ENCODE assay signal across 8 mouse cellular contexts in the genomic region with DNA sequence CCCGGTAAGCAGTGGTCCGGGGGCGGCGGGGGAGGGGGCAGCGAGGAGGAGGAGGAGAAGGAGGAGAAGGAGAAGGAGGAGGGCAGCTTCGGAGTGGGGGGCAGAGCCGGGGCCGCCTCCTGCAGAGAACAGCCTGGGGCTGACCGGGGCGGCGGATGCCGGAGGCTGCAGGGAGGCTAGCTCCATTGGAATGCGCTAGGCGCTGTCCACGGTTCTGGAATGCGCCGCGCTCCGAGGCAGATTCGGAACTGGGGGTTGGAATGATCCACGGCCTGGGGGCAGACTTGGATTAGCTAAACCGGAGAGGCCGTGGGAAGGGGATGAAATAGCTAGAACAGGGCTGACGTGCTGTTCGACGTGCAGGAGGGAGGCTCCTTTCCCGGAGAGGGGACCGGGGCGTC. TPM values are rescaled to one million over a fixed set of nuclear protein-coding genes. Genes with fewer than 3 reads are reported as not detected.
DNase-seq lines count a peak whose midpoint lies in the region; ATAC-seq and TF ChIP-seq lines count a peak whose summit lies in the region.

No protein-coding gene starts in this region.

- under 1% methylated on average over 28 of the region's 29 CpGs for WGBS in forebrain, embryonic 12.5 days
- 2% methylated on average over 26 of the region's 29 CpGs for WGBS in lung, postnatal 0 days

- peaks cover 40% of the 10 kb centered on the region for H3K4me1 ChIP-seq in E14TG2a.4 (replicated peaks; ENCODE audit: low read depth, low read length)
- H3K4me1 ChIP-seq in forebrain, embryonic 12.5 days = peaks cover 70% of the 10 kb centered on the region
- H3K4me1 ChIP-seq in lung, postnatal 0 days (ENCODE audit: insufficient read depth, low read depth, low read length) = no peaks in the 10 kb centered on the region

- peak overlapping the region; percentile 81 for H3K4me3 ChIP-seq in E14TG2a.4 (replicated peaks; ENCODE audit: low read length)
- H3K4me3 ChIP-seq in forebrain, embryonic 12.5 days (replicated peaks) = peak overlapping the region; percentile 44
- no peak overlapping the region for H3K4me3 ChIP-seq in lung, postnatal 0 days (ENCODE audit: low read depth, low read length)

- peak; percentile 89 for DNase-seq in adrenal gland, postnatal 10 days
- peak; percentile 89 for DNase-seq in heart, postnatal 4 days
- DNase-seq in layer of hippocampus, adult 9-11 months = peak; percentile 42
- DNase-seq in lung, postnatal 0 days (ENCODE audit: low spot score) = peak; percentile 74
- peak; percentile 80 for DNase-seq in retina, embryonic 14.5 days (ENCODE audit: low spot score)

- no peak for TF ChIP-seq CTCF in E14TG2a.4 (conservative IDR thresholded peaks at IDR 0.05; ENCODE audit: low read length)
- peak; percentile 15; the same call in 1 of the 2 replicates for TF ChIP-seq CTCF in lung, postnatal 0 days (IDR thresholded peaks at IDR 0.05)

- peak overlapping the region; percentile 39 for H3K9ac ChIP-seq in forebrain, embryonic 12.5 days
- H3K9ac ChIP-seq in lung, postnatal 0 days (replicated peaks; ENCODE audit: low read depth) = no peak overlapping the region

- peaks cover 84% of the 10 kb centered on the region for H3K27me3 ChIP-seq in E14TG2a.4 (ENCODE audit: insufficient read depth, low read length)
- H3K27me3 ChIP-seq in forebrain, embryonic 12.5 days = peaks cover 78% of the 10 kb centered on the region
- H3K27me3 ChIP-seq in lung, postnatal 0 days (replicated peaks; ENCODE audit: insufficient read depth, low read length) = peaks cover 59% of the 10 kb centered on the region

- no peak for TF ChIP-seq EP300 in lung, postnatal 0 days (IDR thresholded peaks at IDR 0.05)

- peak overlapping the region; percentile 64 for H3K4me2 ChIP-seq in forebrain, embryonic 12.5 days
- H3K4me2 ChIP-seq in lung, postnatal 0 days (replicated peaks; ENCODE audit: low read depth, low read length) = no peak overlapping the region

- H3K9me3 ChIP-seq in E14TG2a.4 (ENCODE audit: low read length) = no peaks in the 10 kb centered on the region; the same call in 1 of the 2 replicates
- H3K9me3 ChIP-seq in forebrain, embryonic 12.5 days = no peaks in the 10 kb centered on the region
- no peaks in the 10 kb centered on the region for H3K9me3 ChIP-seq in lung, postnatal 0 days (ENCODE audit: low read length)

- peak; percentile 28; the same call in 1 of the 2 replicates for ATAC-seq in forebrain, embryonic 12.5 days (ENCODE audit: low FRiP score)
- ATAC-seq in lung, postnatal 0 days = peak; percentile 74
- ATAC-seq in activated CD4-positive, CD25-positive, alpha-beta regulatory T cell, adult 4 months = no peak

- no peaks in the 10 kb centered on the region for H3K36me3 ChIP-seq in E14TG2a.4 (ENCODE audit: insufficient read depth, low read length)
- H3K36me3 ChIP-seq in forebrain, embryonic 12.5 days (replicated peaks) = no peaks in the 10 kb centered on the region
- no peaks in the 10 kb centered on the region for H3K36me3 ChIP-seq in lung, postnatal 0 days (ENCODE audit: insufficient read depth, low read length)

- H3K27ac ChIP-seq in forebrain, embryonic 12.5 days = peak overlapping the region; percentile 68
- no peak overlapping the region for H3K27ac ChIP-seq in lung, postnatal 0 days (ENCODE audit: low read length)

RNA-seq across cellular contexts. Expression of gene Slc12a5, which starts 7.8 kb away (rescaled TPM):
- 1 to 10 TPM; 4.5 to 7.7 TPM for total RNA-seq in adrenal gland, postnatal 10 days (2021)
- polyA plus RNA-seq in forebrain, embryonic 12.5 days (2016; fragmentation: Nextera tagmentation; extraction: Ambion mirVana) = 5.6 and 6.2 TPM in 2 replicates
- 1 to 10 TPM in 1 of 2 experiments, under 1 TPM in 1; 0.90 to 1.1 TPM for total RNA-seq in heart, postnatal 4 days (2021)
- polyA plus RNA-seq in lung, postnatal 0 days (2015; fragmentation: Nextera tagmentation; extraction: Ambion mirVana) = 0.84 and 1.0 TPM in 2 replicates
- under 1 TPM in 1 of 2 experiments, not detected in 1; 0.34 TPM for polyA plus RNA-seq in activated CD4-positive, CD25-positive, alpha-beta regulatory T cell, adult 4 months (2017; shearing (Covaris generic))

RNA-seq across cellular contexts. Expression of gene Mmp9, which starts 27.9 kb away (rescaled TPM):
- total RNA-seq in adrenal gland, postnatal 10 days (2021) = 10 to 100 TPM in 1 of 2 experiments, 1 to 10 TPM in 1; 2.6 to 24.5 TPM
- 3.6 and 4.4 TPM in 2 replicates for polyA plus RNA-seq in forebrain, embryonic 12.5 days (2016; fragmentation: Nextera tagmentation; extraction: Ambion mirVana)
- total RNA-seq in heart, postnatal 4 days (2021) = under 1 TPM; 0.48 to 0.63 TPM
- 4.5 and 5.6 TPM in 2 replicates for polyA plus RNA-seq in lung, postnatal 0 days (2015; fragmentation: Nextera tagmentation; extraction: Ambion mirVana)
- polyA plus RNA-seq in activated CD4-positive, CD25-positive, alpha-beta regulatory T cell, adult 4 months (2017; shearing (Covaris generic)) = 1 to 10 TPM in 1 of 2 experiments, under 1 TPM in 1; 0.78 to 1.4 TPM

RNA-seq across cellular contexts. Expression of gene Zfp335, which starts 56.9 kb away (rescaled TPM):
- total RNA-seq in adrenal gland, postnatal 10 days (2021) = 10 to 100 TPM; 13.4 to 16.2 TPM
- polyA plus RNA-seq in forebrain, embryonic 12.5 days (2016; fragmentation: Nextera tagmentation; extraction: Ambion mirVana) = 18.3 and 19.1 TPM in 2 replicates
- total RNA-seq in heart, postnatal 4 days (2021) = 10 to 100 TPM; 14.7 to 15.8 TPM
- 5.0 and 5.2 TPM in 2 replicates for polyA plus RNA-seq in lung, postnatal 0 days (2015; fragmentation: Nextera tagmentation; extraction: Ambion mirVana)
- 1 to 10 TPM; 6.7 to 9.0 TPM for polyA plus RNA-seq in activated CD4-positive, CD25-positive, alpha-beta regulatory T cell, adult 4 months (2017; shearing (Covaris generic))
